Mouse (Mus musculus): ENCODE measurements around the gene Hmgcll1. TPM values are rescaled to one million over a fixed set of nuclear protein-coding genes. Genes with fewer than 3 reads are reported as not detected.

The Hmgcll1 gene
- total RNA-seq, 2 experiments from 2014 or later, result 13.2 to 15.8 TPM

Other genes with a start within 250 kb of the Hmgcll1 start
- 1 to 10 TPM; 1.1 to 1.3 TPM for gene Bmp5, start 239.5 kb upstream of the Hmgcll1 start, total RNA-seq (2021)
- gene Gfral, start 198.8 kb downstream of the Hmgcll1 start, total RNA-seq (2021), result not detected

All from layer of hippocampus, adult 18-20 months (tissue).